Mouse (Mus musculus) activated CD4-positive, CD25-positive, alpha-beta regulatory T cell, adult 4 months (primary cell): ENCODE measurements at regions not wholly inside any gene's neighbourhood (a gene's known extent, or its start where the extent isn't known, plus 50 kb on each side); places are given as distances from the start of the nearest gene placed in this dataset.
A peak's percentile ranks its signal among the peaks of the same experiment; 100 is the strongest.

ENCODE experiments used
- ATAC-seq: one replicate; pipeline ENCODE4 v1.8.0; 2017

- no peak for ATAC-seq
Measured at GRCm38 (mm10) chr2:30670836-30671586, 76.2 kb downstream of the Cstad start.

- ATAC-seq: no peak
Measured at GRCm38 (mm10) chr2:30667468-30667867, 72.6 kb downstream of the Cstad start.

- no peak for ATAC-seq
Measured at GRCm38 (mm10) chr2:30661147-30661546, 66.3 kb downstream of the Cstad start.

- ATAC-seq: no peak
Measured at GRCm38 (mm10) chr2:30660613-30660991, 65.8 kb downstream of the Cstad start.

GRCm38 (mm10) chr2:30659836-30660612 lies 65.2 kb downstream of the Cstad start:
- no peak for ATAC-seq

GRCm38 (mm10) chr2:30658844-30659555 lies 64.2 kb downstream of the Cstad start:
- ATAC-seq: peak; percentile 22
